Mouse (Mus musculus) heart, adult 2 months (tissue): ENCODE results near the gene Gmnn.

Experiments used
- CTCF ChIP-seq: fragments of 200-600 bp; IDR thresholded peaks from 2 replicates; pipeline ENCODE4 v1.8.1; 2022; ENCODE audit warnings: antibody characterized with exemption, mild to moderate bottlenecking, moderate library complexity
- EP300 ChIP-seq: fragments of 200-500 bp; IDR thresholded peaks from 2 replicates; pipeline ENCODE4 v1.6.1; 2011; ENCODE audit warnings: low read depth, low read length, control low read depth; ENCODE audit not compliant: insufficient read depth

- no peak for TF ChIP-seq CTCF
- no peak for TF ChIP-seq EP300
These were observed 37.3 kb downstream of the Gmnn start for GRCm38 (mm10) chr13:24724395-24724759.
